Mouse (Mus musculus) intestine, postnatal 0 days (tissue): ENCODE measurements around the gene Ckb. TPM values are rescaled to one million over a fixed set of nuclear protein-coding genes. Genes with fewer than 3 reads are reported as not detected.

Experiments used
- ATAC-seq: fragments of 200-750 bp; cut with Nextera tagmentation; 2 replicates; pipeline ENCODE4 v1.8.0; 2017; ENCODE audit warnings: mild to moderate bottlenecking, moderate TSS enrichment, moderate library complexity
- H3K27ac ChIP-seq: fragments of 300-500 bp; sonication (generic); 2 replicates; pipeline ENCODE4 v1.5.1; 2014; ENCODE audit warnings: mild to moderate bottlenecking, low read depth, low read length, moderate library complexity
- H3K27me3 ChIP-seq: fragments of 300-500 bp; sonication (generic); replicated peaks from 2 replicates; pipeline ENCODE4 v1.6.1; 2014; ENCODE audit warnings: low read length, mixed read lengths; ENCODE audit not compliant: control insufficient read depth, insufficient read depth
- H3K36me3 ChIP-seq: fragments of 300-500 bp; sonication (generic); 2 replicates; pipeline ENCODE4 v1.6.1; 2014; ENCODE audit warnings: mild to moderate bottlenecking, moderate library complexity; ENCODE audit not compliant: control insufficient read depth, insufficient read depth
- H3K4me1 ChIP-seq: fragments of 300-500 bp; sonication (generic); replicated peaks from 2 replicates; pipeline ENCODE4 v1.6.1; 2014; ENCODE audit warnings: antibody characterized with exemption, low read length, mixed read lengths; ENCODE audit not compliant: control insufficient read depth, insufficient read depth
- H3K4me2 ChIP-seq: fragments of 300-500 bp; sonication (generic); replicated peaks from 2 replicates; pipeline ENCODE4 v1.6.1; 2014; ENCODE audit warnings: low read depth, mild to moderate bottlenecking, moderate library complexity
- H3K4me3 ChIP-seq: fragments of 300-500 bp; sonication (generic); 2 replicates; pipeline ENCODE4 v1.5.1; 2014; ENCODE audit warnings: low read depth, low read length
- H3K9ac ChIP-seq: fragments of 300-500 bp; sonication (generic); 2 replicates; pipeline ENCODE4 v1.6.1; 2014; ENCODE audit warnings: mild to moderate bottlenecking, low read depth, low read length
- H3K9me3 ChIP-seq: fragments of 300-500 bp; sonication (generic); 2 replicates; pipeline ENCODE4 v1.6.1; 2016; ENCODE audit warnings: mixed run types; ENCODE audit not compliant: control insufficient read depth
- CTCF ChIP-seq: sonication (generic); IDR thresholded peaks from 2 replicates; pipeline ENCODE4 v1.5.1; 2016; ENCODE audit warnings: low read depth, mild to moderate bottlenecking, control low read depth, antibody characterized with exemption, moderate library complexity
- WGBS: fragments of 180-500 bp; shearing (Covaris S2); extraction: QIAGEN DNeasy Blood & Tissue Kit; methylation state at CpG from one replicate; pipeline ENCODE4 v1.1.7; 2014; 5-methylcytosine and 5-hydroxymethylcytosine counted together
- polyA plus RNA-seq: library from polyadenylated mRNA; unstranded; fragments of >200 nt; fragmentation: Nextera tagmentation; extraction: Ambion mirVana; gene quantifications from 2 replicates; pipeline ENCODE4 v1.2.1, GENCODE M21; 2015

Ckb gene
- polyA plus RNA-seq, 1 experiment from 2014 or later, result 628 TPM

DNA sequence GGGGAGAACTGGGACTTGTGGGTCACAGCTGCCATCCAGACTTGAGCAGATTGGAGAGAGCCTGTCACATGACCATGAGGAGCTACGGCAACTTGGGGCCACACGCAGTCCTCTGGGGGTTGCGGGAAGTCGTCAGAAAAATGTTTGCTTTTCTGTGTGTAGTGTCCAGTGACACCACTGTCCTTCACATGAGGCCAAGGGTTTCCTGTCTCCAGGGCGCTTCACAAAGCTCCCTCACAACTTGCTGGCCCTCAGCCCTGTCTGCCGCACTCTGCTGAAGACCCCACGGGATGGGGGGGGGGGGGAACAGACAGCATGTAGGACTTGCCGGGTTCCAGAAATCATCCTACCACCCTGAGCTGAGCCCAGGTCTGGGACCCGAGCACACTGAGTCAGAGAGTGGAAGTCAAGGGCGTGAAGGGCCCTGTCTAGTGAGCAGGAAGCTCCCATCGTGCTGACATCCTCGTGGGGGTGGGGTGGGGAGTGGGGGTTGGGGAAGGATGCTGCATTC is 22.2 kb upstream of the Ckb start:
- peaks cover 20% of the 10 kb centered on the region for H3K4me1 ChIP-seq

DNA sequence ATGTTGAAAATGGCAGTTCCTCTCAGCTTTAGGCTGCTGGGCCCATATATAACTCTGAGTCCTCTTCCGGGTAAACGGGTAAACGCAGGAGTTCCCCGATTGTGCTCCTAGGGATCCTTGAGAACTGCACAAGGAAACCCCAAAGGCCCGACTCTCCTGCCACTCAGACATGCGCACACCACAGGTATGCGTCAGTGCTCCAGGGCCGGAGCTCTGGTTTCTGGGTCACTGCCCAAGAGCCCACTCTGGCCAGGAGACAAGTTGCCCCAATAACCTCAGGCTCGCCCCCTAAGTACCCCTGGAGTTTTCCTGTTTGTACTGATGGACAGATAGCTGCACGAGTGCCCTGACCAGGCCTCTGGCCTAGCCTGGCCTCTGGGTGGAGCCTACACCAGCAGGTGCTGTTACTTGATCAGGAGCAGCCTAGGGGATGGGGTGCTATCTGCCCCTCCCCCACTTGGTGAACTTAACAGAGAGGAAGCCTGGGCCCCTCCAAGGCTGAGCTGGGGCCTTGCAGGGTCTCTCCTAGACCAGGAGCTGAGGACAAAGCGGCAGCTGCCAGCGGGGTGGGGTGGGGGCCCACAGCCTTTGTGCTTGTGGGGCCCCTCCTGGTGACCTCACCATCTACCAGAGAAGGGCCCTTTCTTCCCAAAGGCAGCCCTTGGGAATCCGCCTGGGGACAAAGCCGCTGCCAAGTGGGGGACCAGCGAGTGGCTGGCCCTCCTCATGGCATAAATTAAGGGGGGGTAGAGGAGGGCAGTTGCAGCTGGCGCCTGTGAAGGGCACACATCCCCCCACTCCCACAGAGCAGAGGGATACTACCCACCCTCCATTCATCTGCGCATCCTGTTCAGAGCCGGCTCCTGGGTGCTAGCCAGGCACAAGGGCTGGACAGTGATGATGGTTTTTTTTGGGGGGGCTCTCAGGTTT is 21.5 kb upstream of the Ckb start:
- ATAC-seq, result no peak
- H3K27ac ChIP-seq, result peak overlapping the region; percentile 70
- no peak; the same call in 1 of the 2 replicates for TF ChIP-seq CTCF
- no peak overlapping the region for H3K4me3 ChIP-seq
- 0 out of 2 replicates have a peak overlapping the region, but pooled peaks have one; percentile 3 for H3K4me2 ChIP-seq
- H3K27me3 ChIP-seq, result no peaks in the 10 kb centered on the region
- H3K36me3 ChIP-seq, result no peaks in the 10 kb centered on the region
- no peaks in the 10 kb centered on the region for H3K9me3 ChIP-seq
- 45% methylated on average over 18 of the region's 18 CpGs for WGBS
- H3K9ac ChIP-seq, result 0 out of 2 replicates have a peak overlapping the region, but pooled peaks have one; percentile 7
- H3K4me1 ChIP-seq, result peaks cover 24% of the 10 kb centered on the region

More for the DNA sequence above, 22.2 kb upstream of the Ckb start:
- Histone ChIP-seq H3K9ac (no peak overlapping the region), H3K4me3 (no peak overlapping the region), H3K4me2 (no peak overlapping the region), H3K27me3 (no peaks in the 10 kb centered on the region), H3K27ac (peak overlapping the region; percentile 70), H3K9me3 (no peaks in the 10 kb centered on the region), H3K36me3 (no peaks in the 10 kb centered on the region)
- no peak for ATAC-seq
- WGBS, result 26% methylated on average over 11 of the region's 12 CpGs
- no peak for TF ChIP-seq CTCF

DNA sequence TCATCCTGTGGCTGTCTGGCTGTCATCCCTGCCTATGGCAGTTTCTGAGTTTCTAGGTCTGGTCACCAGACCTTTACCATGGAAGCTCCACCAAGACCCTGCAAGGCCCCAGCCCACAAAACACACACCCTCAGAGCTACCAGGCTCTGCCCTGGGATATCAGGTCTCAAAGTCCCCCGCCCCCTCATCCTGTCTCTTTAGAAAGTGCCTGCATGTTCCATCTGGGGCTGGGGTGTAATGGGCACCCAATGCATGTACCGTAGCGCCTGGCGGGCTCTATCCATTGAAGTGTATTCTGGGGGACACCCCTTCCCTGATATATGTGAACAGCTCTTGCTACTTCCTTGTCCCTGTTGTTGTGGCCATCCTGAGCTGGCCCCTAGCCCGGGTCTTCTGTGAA is 20.8 kb upstream of the Ckb start:
- no peak for TF ChIP-seq CTCF
- peak overlapping the region; percentile 70; the same call in 1 of the 2 replicates for H3K27ac ChIP-seq
- no peaks in the 10 kb centered on the region for H3K36me3 ChIP-seq
- 0 out of 2 replicates have a peak overlapping the region, but pooled peaks have one; percentile 7 for H3K9ac ChIP-seq
- H3K4me3 ChIP-seq, result no peak overlapping the region
- peaks cover 28% of the 10 kb centered on the region for H3K4me1 ChIP-seq
- H3K9me3 ChIP-seq, result no peaks in the 10 kb centered on the region
- WGBS, result 87% methylated on average over 5 of the region's 5 CpGs
- H3K4me2 ChIP-seq, result no peak overlapping the region
- no peak for ATAC-seq
- H3K27me3 ChIP-seq, result no peaks in the 10 kb centered on the region

DNA sequence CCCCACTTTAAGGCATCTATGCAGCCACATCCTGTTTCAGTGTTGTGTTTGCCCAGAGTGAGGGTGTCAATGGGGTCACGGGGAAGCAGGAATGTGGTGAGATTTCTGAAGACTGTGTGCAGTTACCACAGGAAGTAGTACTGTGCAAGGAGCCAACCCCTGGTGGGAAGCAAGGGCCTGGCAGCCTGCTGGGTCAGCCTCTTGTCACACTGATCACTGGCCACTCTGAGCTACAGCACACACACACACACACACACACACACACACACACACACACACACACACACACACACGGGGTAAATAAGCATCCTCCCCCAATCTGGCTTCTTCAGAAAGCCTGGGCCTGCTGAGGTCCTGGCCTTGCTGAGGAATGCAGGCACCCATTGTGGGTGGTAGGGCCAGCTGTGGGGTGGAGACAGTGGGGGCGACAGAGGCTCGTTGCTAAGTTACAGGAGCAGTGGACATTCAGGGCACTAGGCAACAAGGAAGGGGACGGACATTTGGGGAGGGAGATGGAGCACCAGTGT is 19.3 kb upstream of the Ckb start:
- Histone ChIP-seq H3K9me3 (no peaks in the 10 kb centered on the region), H3K4me3 (no peak overlapping the region), H3K9ac (no peak overlapping the region), H3K36me3 (no peaks in the 10 kb centered on the region), H3K4me2 (no peak overlapping the region), H3K4me1 (peaks cover 40% of the 10 kb centered on the region), H3K27me3 (no peaks in the 10 kb centered on the region), H3K27ac (no peak overlapping the region)
- peak; percentile 19; the same call in 1 of the 2 replicates for TF ChIP-seq CTCF
- ATAC-seq, result no peak
- WGBS, result 43% methylated on average over 5 of the region's 5 CpGs

DNA sequence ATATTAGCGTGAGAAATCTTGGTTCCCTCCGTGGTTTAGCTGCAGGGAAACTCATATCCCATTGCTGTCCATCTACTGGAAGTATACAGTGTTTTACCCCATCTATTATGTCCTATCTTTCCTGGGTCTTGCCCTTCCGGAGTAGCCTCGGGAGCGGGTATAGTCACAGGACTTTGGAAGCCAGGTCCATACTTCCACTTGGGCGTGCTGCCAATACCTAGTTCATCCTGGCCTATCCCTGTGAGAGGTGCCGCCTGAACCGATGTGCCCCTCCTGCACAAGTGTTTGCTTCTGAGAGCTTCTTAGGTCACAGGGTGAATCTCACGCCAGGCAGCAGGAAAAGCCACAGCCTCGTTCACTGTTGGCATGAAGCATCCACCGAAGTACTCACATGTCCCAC is 17.3 kb upstream of the Ckb start:
- no peaks in the 10 kb centered on the region for H3K36me3 ChIP-seq
- ATAC-seq, result peak; percentile 70
- no peak for TF ChIP-seq CTCF
- no peaks in the 10 kb centered on the region for H3K27me3 ChIP-seq
- H3K9ac ChIP-seq, result no peak overlapping the region
- peaks cover 37% of the 10 kb centered on the region for H3K4me1 ChIP-seq
- 40% methylated on average over 11 of the region's 11 CpGs for WGBS
- H3K27ac ChIP-seq, result peak overlapping the region; percentile 28; the same call in 1 of the 2 replicates
- H3K9me3 ChIP-seq, result no peaks in the 10 kb centered on the region
- H3K4me3 ChIP-seq, result no peak overlapping the region
- 0 out of 2 replicates have a peak overlapping the region, but pooled peaks have one; percentile 9 for H3K4me2 ChIP-seq

DNA sequence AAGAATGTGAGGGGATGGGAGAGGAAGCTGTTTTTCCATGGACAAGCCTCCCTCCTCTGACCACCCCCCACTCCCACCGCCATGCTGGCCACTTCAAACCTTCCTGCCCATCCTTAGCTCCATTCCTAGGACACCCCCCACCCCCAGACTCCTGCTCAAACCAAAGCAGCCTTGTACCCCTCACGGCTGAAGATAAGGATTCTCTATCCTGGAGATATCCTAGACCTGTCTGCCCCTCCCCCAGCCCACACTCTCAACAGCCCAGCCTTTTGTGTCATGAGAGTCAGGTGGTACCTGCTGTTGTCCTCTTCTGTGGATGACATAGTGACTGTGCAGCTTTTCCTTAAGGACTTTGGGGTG is 15.9 kb upstream of the Ckb start:
- no peak overlapping the region for H3K4me3 ChIP-seq
- H3K9me3 ChIP-seq, result no peaks in the 10 kb centered on the region
- H3K4me1 ChIP-seq, result peaks cover 29% of the 10 kb centered on the region; the same call in 1 of the 2 replicates
- no peaks in the 10 kb centered on the region for H3K36me3 ChIP-seq
- H3K9ac ChIP-seq, result no peak overlapping the region
- no peak for ATAC-seq
- no peaks in the 10 kb centered on the region for H3K27me3 ChIP-seq
- H3K4me2 ChIP-seq, result no peak overlapping the region
- no peak overlapping the region for H3K27ac ChIP-seq
- WGBS, result 35% methylated on average over 2 of the region's 2 CpGs
- TF ChIP-seq CTCF, result no peak
